Mouse (Mus musculus) kidney, adult 10 weeks (tissue): Measurements from ENCODE around the gene Olfr1355. TPM values are rescaled to one million over a fixed set of nuclear protein-coding genes. Genes with fewer than 3 reads are reported as not detected.

Experiments used
- polyA plus RNA-seq: library from polyadenylated mRNA; stranded (reverse); fragments of 350-450 nt; fragmentation: Illumina TruSeq; extraction: RNeasy Lipid Tissue Mini Kit (QIAGEN cat#74804); gene quantifications from one replicate; pipeline ENCODE4 v1.2.3, GENCODE M21; 2014; ENCODE audit warnings: low read depth, low replicate concordance

The Olfr1355 gene
- polyA plus RNA-seq, result not detected

DNA sequence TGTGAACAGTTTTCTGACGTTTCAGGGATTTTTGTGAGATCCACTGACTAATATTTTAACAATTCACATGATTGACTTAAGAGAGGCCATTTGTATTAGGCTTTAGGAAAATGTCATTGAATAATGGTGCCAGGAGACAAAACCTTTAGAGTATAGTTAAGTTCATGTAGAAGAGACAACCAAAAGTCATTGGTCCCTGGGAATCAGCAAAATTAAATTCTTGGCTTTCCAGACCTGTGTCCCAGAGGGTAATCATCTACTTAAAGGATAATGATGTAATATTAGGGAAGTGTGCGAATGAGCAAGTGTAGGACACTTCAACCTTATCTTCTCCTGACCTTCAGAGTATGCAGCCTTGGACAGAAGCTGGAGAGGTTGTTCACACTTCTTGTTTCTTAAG is at the start of gene Olfr1355:
Gene Olfr1355, plus strand, starts transcription at position 301 of the 400 bp plus-strand sequence.

DNA sequence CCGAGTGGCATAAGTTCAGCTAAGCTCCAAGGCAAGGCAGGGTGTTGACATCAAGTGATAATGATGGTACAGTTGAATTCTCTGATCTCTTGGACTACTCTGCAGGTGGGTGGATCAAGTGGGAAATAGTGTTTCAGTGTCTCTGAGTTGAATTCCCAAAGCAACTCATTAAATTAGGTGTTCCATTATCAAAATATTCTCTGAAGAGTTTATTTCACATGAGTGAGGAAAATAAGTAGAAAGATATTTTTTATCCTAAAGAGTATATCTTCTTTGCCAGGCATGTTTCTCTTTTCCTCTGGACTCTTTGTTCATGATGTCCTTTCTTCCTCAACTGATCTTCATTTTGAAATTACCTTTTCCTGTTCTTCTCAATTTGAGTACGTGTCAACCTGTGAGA is 23.3 kb upstream of the Olfr1355 start, which contains the start of gene Olfr1356:
Gene Olfr1356, minus strand, starts transcription at position 101 of the 400 bp plus-strand sequence.

DNA sequence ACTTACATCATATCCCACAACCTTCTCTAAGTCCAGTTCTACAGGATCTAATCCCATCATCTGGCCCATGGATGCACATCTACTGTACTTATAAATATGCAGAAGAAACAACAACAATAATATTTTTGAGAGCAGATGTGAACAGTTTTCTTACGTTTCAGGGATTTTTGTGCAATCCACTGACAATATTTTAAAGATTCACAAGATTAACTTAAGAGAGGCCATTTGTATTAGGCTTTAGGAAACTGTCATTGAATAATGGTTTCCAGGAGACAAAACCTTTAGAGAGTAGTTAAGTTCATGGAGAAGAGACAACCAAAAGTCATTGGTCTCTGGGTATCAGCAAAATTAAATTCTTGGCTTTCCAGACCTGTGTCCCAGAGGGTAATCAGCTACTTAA is 37.5 kb downstream of the Olfr1355 start, which contains the start of gene Olfr1354:
Gene Olfr1354, plus strand, starts transcription at position 301 of the 400 bp plus-strand sequence.

Other genes with a start within 250 kb of the Olfr1355 start
- gene Casp14, start 157.2 kb upstream of the Olfr1355 start, polyA plus RNA-seq, result not detected
- gene Ccdc105, start 122.5 kb upstream of the Olfr1355 start, polyA plus RNA-seq, result not detected
- not detected for gene Slc1a6, start 95.0 kb upstream of the Olfr1355 start, polyA plus RNA-seq
- not detected for gene Olfr1356, start 23.4 kb upstream of the Olfr1355 start, polyA plus RNA-seq
- not detected for gene Olfr1354, start 37.6 kb downstream of the Olfr1355 start, polyA plus RNA-seq
- not detected for gene Olfr8, start 75.1 kb downstream of the Olfr1355 start, polyA plus RNA-seq
- gene Olfr1353, start 87.8 kb downstream of the Olfr1355 start, polyA plus RNA-seq, result not detected
- gene Olfr1352, start 105.5 kb downstream of the Olfr1355 start, polyA plus RNA-seq, result not detected
- not detected for gene Olfr1351, start 136.9 kb downstream of the Olfr1355 start, polyA plus RNA-seq
- not detected for gene Olfr57, start 153.2 kb downstream of the Olfr1355 start, polyA plus RNA-seq
- 33.4 TPM for gene 2610008E11Rik, start 222.1 kb downstream of the Olfr1355 start, polyA plus RNA-seq